Mouse (Mus musculus) heart, adult 2 months (tissue): Measurements from ENCODE around the gene Clrn3.

Experiments used
- CTCF ChIP-seq: fragments of 200-600 bp; IDR thresholded peaks from 2 replicates; pipeline ENCODE4 v1.8.1; 2022; ENCODE audit warnings: antibody characterized with exemption, mild to moderate bottlenecking, moderate library complexity
- EP300 ChIP-seq: fragments of 200-500 bp; IDR thresholded peaks from 2 replicates; pipeline ENCODE4 v1.6.1; 2011; ENCODE audit warnings: low read depth, low read length, control low read depth; ENCODE audit not compliant: insufficient read depth
- POLR2A ChIP-seq: fragments of 200-500 bp; IDR thresholded peaks from 2 replicates; pipeline ENCODE4 v1.6.1; 2011; ENCODE audit warnings: mild to moderate bottlenecking, low read depth, low read length, control low read depth; ENCODE audit not compliant: insufficient read depth

DNA sequence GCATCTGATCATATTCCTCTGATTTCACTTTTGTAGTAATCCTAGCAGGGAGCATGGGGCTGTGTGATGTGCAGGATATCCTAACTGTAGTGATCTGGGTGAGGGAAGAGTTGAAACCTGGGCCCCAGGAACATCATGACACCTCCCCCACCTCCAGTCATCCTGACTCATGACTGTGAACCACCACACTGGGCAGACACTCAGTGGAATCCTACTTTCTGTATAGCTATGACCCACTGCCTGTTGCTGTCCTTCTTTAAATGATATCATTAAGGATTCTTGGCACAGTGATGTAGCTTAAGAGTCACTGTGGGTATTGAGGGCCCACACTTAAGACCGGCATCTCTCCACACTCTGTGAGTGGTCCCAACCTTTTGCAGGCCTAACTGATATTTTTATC lies 39.1 kb upstream of the Clrn3 start:
- TF ChIP-seq EP300 = no peak
- TF ChIP-seq POLR2A = no peak
- no peak for TF ChIP-seq CTCF
